Mouse (Mus musculus) neural tube, embryonic 12.5 days (tissue): ENCODE measurements around the gene Lrp6. TPM values are rescaled to one million over a fixed set of nuclear protein-coding genes. Genes with fewer than 3 reads are reported as not detected.

Experiments
- ATAC-seq: fragments of 200-750 bp; cut with Nextera tagmentation; 2 replicates; pipeline ENCODE4 v1.8.0; 2017; ENCODE audit warnings: low read depth, mild to moderate bottlenecking, moderate TSS enrichment, moderate library complexity; ENCODE audit not compliant: low FRiP score
- H3K27ac ChIP-seq: fragments of 300-500 bp; sonication (generic); 2 replicates; pipeline ENCODE4 v1.5.1; 2016
- H3K27me3 ChIP-seq: fragments of 300-500 bp; sonication (generic); replicated peaks from 2 replicates; pipeline ENCODE4 v1.6.1; 2016; ENCODE audit warnings: mild to moderate bottlenecking
- H3K36me3 ChIP-seq: fragments of 300-500 bp; sonication (generic); 2 replicates; pipeline ENCODE4 v1.6.1; 2016; ENCODE audit warnings: mild to moderate bottlenecking
- H3K4me1 ChIP-seq: fragments of 300-500 bp; sonication (generic); 2 replicates; pipeline ENCODE4 v1.6.1; 2016
- H3K4me2 ChIP-seq: fragments of 300-500 bp; sonication (generic); replicated peaks from 2 replicates; pipeline ENCODE4 v1.6.1; 2016; ENCODE audit warnings: mild to moderate bottlenecking
- H3K4me3 ChIP-seq: fragments of 300-500 bp; sonication (generic); 2 replicates; pipeline ENCODE4 v1.5.1; 2016
- H3K9ac ChIP-seq: fragments of 300-500 bp; sonication (generic); 2 replicates; pipeline ENCODE4 v1.6.1; 2016; ENCODE audit warnings: mild to moderate bottlenecking
- H3K9me3 ChIP-seq: fragments of 300-500 bp; sonication (generic); 2 replicates; pipeline ENCODE4 v1.6.1; 2016; ENCODE audit warnings: mild to moderate bottlenecking
- WGBS: fragments of 180-500 bp; shearing (Covaris S2); methylation state at CpG from one replicate; pipeline ENCODE4 v1.1.7; 2016; 5-methylcytosine and 5-hydroxymethylcytosine counted together
- polyA plus RNA-seq: library from polyadenylated mRNA; unstranded; fragments of >200 nt; fragmentation: Nextera tagmentation; extraction: Ambion mirVana; gene quantifications from 2 replicates; pipeline ENCODE4 v1.2.1, GENCODE M21; 2016

Gene Lrp6
- polyA plus RNA-seq, 1 experiment from 2014 or later = 29.0 TPM

DNA sequence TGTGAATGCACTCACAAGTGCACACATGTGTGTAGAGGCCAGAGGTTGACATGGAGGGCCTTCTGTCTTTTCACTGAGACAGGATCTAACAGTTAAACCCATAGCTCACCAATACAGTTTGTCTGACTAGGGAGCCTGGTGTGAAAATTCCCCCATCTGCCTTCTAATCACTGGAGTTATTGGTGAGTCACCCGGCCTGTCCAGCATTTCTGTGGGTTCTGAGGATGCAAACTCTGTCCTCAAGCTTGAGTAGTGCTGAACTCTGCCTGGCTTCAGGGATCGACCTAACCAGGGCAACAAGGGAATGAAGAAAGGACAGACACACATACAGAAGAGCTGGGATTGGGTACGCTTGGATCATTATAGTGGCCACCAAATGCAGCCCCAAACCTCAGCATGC, 125.0 kb downstream of the Lrp6 start:
- Histone ChIP-seq H3K4me2 (no peak overlapping the region), H3K9me3 (no peaks in the 10 kb centered on the region), H3K4me1 (peaks cover 11% of the 10 kb centered on the region; the same call in 1 of the 2 replicates), H3K27me3 (no peaks in the 10 kb centered on the region), H3K4me3 (no peak overlapping the region), H3K9ac (no peak overlapping the region), H3K27ac (no peak overlapping the region), H3K36me3 (peaks cover 12% of the 10 kb centered on the region)
- WGBS = 92% methylated on average over 3 of the region's 3 CpGs
- no peak for ATAC-seq

DNA sequence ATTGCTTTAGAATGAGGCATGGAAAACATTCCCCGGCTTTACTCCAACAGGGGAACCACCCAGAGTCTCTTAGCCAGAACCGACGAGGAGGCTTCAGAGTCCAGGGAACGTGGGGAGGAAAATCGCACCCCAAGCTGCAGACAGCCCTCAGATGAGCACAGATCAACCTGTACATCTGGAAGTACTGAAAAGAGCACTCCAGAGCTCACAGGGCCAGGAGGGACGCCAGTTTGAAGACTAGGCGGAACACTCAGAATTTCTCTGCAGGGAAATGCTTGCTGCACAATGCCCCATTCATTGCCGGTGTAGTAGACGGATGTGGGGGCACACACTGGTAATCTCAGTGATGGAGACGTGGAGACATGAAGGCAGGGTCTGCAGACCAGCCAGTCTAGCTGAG, 126.7 kb downstream of the Lrp6 start:
- Histone ChIP-seq H3K27me3 (no peaks in the 10 kb centered on the region), H3K9me3 (no peaks in the 10 kb centered on the region), H3K4me3 (no peak overlapping the region), H3K4me2 (peak overlapping the region; percentile 55), H3K27ac (no peak overlapping the region; the same call in 1 of the 2 replicates), H3K4me1 (peaks cover 11% of the 10 kb centered on the region; the same call in 1 of the 2 replicates), H3K9ac (0 out of 2 replicates have a peak overlapping the region, but pooled peaks have one; percentile 48), H3K36me3 (peaks cover 3% of the 10 kb centered on the region)
- WGBS = 41% methylated on average over 10 of the region's 10 CpGs
- ATAC-seq = no peak

DNA sequence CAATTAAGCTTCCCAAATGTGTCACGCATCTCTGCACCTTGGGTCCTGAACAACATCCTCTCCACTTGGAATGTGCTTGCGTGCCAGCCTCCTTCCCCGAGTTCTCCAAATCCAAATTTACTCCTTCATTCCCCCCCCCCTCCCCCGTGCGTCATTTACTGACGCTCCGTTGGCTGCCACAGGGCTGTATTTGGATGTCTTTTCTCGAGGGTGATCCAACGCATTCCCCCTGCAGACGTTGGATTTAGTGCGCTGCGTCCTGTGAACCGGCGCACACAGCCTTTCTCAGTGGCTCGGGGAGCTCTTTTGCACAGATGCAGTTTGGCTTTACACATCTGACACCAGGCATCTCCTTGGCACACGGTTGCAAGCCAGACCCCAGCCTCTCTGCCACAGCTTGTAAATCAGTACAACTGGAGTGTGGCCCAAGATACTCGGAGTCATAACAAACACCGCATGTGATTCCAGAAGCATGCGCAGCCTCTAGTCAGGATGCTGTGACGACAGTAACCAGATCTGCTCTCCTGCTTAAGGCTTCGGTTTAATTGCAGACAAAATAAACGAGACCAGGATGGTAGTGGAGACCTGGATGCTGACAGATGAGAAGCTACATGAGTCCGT, 127.3 kb downstream of the Lrp6 start:
- no peaks in the 10 kb centered on the region for H3K9me3 ChIP-seq
- no peaks in the 10 kb centered on the region for H3K27me3 ChIP-seq
- H3K4me1 ChIP-seq = peaks cover 11% of the 10 kb centered on the region; the same call in 1 of the 2 replicates
- no peak overlapping the region; the same call in 1 of the 2 replicates for H3K27ac ChIP-seq
- ATAC-seq = peak; percentile 67
- peak overlapping the region; percentile 48 for H3K9ac ChIP-seq
- no peaks in the 10 kb centered on the region for H3K36me3 ChIP-seq
- H3K4me3 ChIP-seq = peak overlapping the region; percentile 11; the same call in 1 of the 2 replicates
- 23% methylated on average over 23 of the region's 23 CpGs for WGBS
- peak overlapping the region; percentile 55 for H3K4me2 ChIP-seq

DNA sequence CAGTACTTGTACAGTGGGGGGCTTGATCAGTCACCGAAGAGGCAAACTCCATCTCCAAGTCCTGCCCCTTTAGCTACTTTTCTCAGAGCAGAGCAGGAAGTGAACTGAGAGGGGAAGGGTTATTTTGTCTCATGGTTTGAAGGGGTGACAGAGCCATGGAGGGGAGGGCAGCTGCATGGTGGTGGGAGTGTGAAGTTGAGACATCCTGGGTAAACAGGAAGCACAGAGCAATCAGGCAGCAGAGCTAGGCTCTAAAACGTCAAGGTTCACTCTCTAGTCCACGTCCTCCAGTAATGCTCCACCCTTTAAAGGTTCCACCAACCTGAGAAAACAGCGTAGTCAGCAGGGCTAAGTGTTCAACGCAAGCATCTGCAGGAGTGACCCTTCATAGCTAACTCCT, 129.8 kb downstream of the Lrp6 start:
- Histone ChIP-seq H3K9me3 (no peaks in the 10 kb centered on the region), H3K27ac (no peak overlapping the region), H3K36me3 (no peaks in the 10 kb centered on the region), H3K4me1 (peaks cover 11% of the 10 kb centered on the region; the same call in 1 of the 2 replicates), H3K4me3 (no peak overlapping the region), H3K9ac (no peak overlapping the region), H3K27me3 (no peaks in the 10 kb centered on the region), H3K4me2 (no peak overlapping the region)
- 78% methylated on average over 5 of the region's 5 CpGs for WGBS
- no peak for ATAC-seq

DNA sequence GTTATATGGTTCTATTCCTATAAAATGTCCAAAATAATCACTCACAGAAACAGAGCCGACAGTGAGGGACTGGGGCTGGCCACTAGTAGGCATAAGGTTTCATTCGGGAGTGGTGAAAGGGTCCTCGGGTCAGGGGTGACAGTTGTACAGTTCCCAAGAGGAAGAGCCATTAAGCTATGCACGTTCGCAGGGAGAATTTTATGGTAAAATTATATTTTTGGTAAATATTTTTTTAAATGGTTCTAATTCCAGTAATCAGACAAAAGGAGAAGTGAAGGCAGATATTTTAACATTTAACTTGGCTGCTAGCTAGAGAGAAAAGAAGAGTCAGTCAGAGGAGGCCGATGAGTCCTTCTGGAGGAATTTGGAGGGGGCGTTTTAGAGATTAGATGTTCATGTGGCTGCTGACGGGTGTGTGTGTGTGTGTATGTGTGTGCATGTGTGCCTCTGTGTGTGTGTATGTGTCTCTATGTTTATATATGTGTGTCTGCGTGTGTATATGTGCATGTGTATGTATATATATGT, 131.8 kb downstream of the Lrp6 start:
- 76% methylated on average over 9 of the region's 9 CpGs for WGBS
- H3K4me2 ChIP-seq = no peak overlapping the region
- no peaks in the 10 kb centered on the region for H3K27me3 ChIP-seq
- no peaks in the 10 kb centered on the region for H3K9me3 ChIP-seq
- no peak overlapping the region for H3K9ac ChIP-seq
- H3K36me3 ChIP-seq = no peaks in the 10 kb centered on the region
- peaks cover 8% of the 10 kb centered on the region; the same call in 1 of the 2 replicates for H3K4me1 ChIP-seq
- H3K4me3 ChIP-seq = no peak overlapping the region
- no peak overlapping the region for H3K27ac ChIP-seq
- no peak for ATAC-seq

DNA sequence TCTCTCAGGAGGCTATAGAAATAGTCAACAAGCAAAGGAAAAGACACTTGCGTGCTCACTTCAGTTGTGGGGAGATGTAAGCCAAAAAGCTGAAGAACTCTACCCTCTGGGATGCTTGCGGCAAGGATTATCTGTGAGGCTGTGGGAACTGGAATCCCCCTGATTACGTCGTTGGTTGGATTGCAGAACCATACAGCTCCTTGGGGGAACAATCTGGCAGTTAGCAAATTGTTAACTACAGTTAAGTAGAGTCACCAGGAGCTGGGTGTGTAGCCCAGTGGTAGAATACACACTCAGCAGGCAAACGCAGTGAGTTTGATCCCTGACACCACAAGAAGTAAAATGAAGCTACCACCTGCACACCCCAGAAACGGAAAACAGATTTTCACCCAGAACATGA, 132.7 kb downstream of the Lrp6 start:
- no peak overlapping the region for H3K4me2 ChIP-seq
- H3K9ac ChIP-seq = no peak overlapping the region
- H3K27me3 ChIP-seq = no peaks in the 10 kb centered on the region
- no peaks in the 10 kb centered on the region for H3K36me3 ChIP-seq
- H3K4me1 ChIP-seq = no peaks in the 10 kb centered on the region
- WGBS = 76% methylated on average over 6 of the region's 6 CpGs
- H3K4me3 ChIP-seq = no peak overlapping the region
- no peak overlapping the region for H3K27ac ChIP-seq
- no peak for ATAC-seq
- H3K9me3 ChIP-seq = no peaks in the 10 kb centered on the region

DNA sequence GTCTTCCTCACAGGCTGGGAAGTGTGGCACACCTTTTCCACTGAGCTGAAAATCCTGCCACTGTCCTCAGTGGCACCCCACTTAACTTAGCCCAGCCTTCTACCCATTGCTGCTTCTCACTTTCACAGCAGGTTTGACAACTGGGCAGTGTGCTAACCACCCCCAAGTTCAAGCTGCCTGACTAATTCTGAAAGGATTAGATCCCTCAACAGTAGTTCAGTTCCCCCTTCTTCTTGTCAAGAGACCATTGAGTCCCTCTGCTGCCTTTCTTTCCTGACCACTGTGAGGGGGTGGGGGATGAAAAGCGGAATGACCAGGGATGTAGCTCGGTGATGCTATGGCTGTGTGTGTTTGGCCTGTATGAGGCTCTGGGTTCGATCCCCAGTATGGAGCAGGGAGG, 133.5 kb downstream of the Lrp6 start:
- no peak overlapping the region for H3K27ac ChIP-seq

DNA sequence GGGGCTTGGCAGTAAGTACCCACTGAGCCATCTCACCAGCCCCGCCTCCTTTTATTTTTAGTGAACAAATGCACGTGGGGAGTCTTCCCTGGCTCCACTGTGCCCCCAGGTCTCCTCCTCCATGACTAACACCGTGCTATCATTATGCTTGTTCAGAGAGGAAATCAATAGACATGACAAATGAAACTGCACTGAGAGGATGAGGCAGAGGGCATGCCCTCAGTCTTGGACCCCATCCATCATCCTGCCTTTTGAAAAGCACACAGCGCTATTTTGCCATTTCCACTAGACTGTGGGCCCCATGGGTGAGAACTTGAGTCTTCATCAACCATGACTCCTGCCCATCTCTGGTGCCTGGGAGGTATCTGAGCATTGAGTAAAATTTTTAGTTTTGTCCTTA, 135.2 kb downstream of the Lrp6 start:
- ATAC-seq = no peak
- no peak overlapping the region for H3K4me3 ChIP-seq
- H3K4me1 ChIP-seq = no peaks in the 10 kb centered on the region
- no peak overlapping the region for H3K4me2 ChIP-seq
- no peaks in the 10 kb centered on the region for H3K9me3 ChIP-seq
- H3K9ac ChIP-seq = no peak overlapping the region
- H3K27me3 ChIP-seq = no peaks in the 10 kb centered on the region
- no peak overlapping the region for H3K27ac ChIP-seq
- no peaks in the 10 kb centered on the region for H3K36me3 ChIP-seq
- WGBS = 37% methylated on average over 4 of the region's 4 CpGs

More for the DNA sequence above, 133.5 kb downstream of the Lrp6 start:
- no peaks in the 10 kb centered on the region for H3K27me3 ChIP-seq
- no peak for ATAC-seq
- H3K36me3 ChIP-seq = no peaks in the 10 kb centered on the region
- H3K9ac ChIP-seq = no peak overlapping the region
- no peak overlapping the region for H3K4me2 ChIP-seq
- no peak overlapping the region for H3K4me3 ChIP-seq
- no peaks in the 10 kb centered on the region for H3K9me3 ChIP-seq
- H3K4me1 ChIP-seq = no peaks in the 10 kb centered on the region
- 89% methylated on average over 3 of the region's 3 CpGs for WGBS

DNA sequence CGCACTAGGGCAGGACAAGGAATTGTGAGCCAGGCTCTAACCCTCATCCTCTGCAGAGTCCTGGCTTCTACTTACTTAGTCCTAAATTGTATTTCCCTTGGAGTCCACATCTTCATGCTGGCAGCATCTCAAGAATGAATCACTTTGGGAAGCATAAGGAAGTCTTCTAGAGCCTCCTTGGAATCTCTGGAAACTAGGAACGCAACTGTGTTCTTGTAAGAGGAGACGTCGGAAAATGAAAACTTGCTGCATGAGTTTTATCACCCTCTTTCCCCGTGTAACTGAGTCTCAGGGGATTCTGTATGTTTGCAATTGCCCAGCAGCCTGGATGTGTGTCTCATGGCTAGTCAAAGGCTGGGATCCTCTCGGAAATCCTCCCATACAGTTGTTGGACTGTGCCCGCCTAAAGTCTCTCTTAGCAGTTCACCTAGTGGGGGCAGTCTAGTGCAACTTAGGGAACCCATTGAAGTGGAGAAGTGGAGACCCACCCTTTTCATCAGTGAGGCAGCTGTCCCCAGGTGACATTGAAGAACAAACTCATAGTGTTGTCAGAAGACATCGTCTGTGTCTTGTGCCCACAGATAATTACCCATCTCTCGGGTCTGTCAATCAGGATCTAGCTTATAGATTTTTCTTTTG, 136.5 kb downstream of the Lrp6 start:
- WGBS = 84% methylated on average over 9 of the region's 9 CpGs
- H3K27ac ChIP-seq = no peak overlapping the region
- no peak overlapping the region for H3K4me2 ChIP-seq
- H3K4me1 ChIP-seq = no peaks in the 10 kb centered on the region
- no peaks in the 10 kb centered on the region for H3K9me3 ChIP-seq
- H3K4me3 ChIP-seq = no peak overlapping the region
- ATAC-seq = no peak
- H3K27me3 ChIP-seq = no peaks in the 10 kb centered on the region
- no peaks in the 10 kb centered on the region for H3K36me3 ChIP-seq
- H3K9ac ChIP-seq = no peak overlapping the region

DNA sequence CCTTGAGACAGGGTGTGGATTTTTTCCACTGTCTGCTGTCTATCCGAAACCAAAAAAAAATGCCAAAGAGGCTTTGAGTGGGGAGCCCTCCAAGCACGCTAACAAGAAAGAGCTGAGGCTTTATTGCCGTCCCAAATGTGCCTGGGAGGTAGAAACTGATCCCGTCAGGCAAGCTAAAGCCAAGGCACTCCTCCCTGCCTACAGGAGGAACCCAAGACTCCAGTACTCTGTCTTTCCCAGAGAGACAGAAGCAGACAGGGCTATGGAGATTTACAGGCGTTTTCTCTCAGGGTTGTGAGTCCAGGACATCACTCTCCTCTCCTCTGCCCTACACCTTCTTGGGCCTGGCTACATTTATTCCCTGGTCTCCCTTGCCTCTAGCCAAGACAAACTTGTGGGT, 138.3 kb downstream of the Lrp6 start:
- no peaks in the 10 kb centered on the region for H3K9me3 ChIP-seq
- H3K36me3 ChIP-seq = no peaks in the 10 kb centered on the region
- no peak overlapping the region for H3K4me2 ChIP-seq
- H3K4me3 ChIP-seq = no peak overlapping the region
- no peaks in the 10 kb centered on the region for H3K27me3 ChIP-seq
- no peak for ATAC-seq
- 62% methylated on average over 5 of the region's 5 CpGs for WGBS
- no peak overlapping the region for H3K9ac ChIP-seq
- no peaks in the 10 kb centered on the region for H3K4me1 ChIP-seq
- no peak overlapping the region for H3K27ac ChIP-seq

DNA sequence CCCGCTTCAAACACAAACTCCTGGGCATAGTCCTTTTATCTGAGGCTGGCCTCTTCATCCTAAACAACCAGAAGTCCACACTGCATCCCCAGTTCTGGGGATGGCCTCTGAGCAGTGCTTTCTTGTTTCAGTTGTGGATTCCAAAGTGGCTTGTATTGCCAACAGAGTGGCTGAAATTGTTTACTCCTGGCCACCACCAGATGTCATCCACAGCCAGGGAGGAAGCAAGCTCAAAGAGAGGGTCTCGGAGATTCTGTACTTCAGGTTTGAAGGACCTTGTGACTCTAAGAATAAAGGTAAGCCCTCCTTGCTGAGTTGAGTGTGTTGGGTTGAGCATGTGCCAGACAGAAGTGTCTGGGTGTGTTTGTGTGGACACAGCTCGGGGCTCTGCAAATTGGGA, 139.6 kb downstream of the Lrp6 start:
- no peaks in the 10 kb centered on the region for H3K27me3 ChIP-seq
- no peak overlapping the region for H3K27ac ChIP-seq
- H3K4me1 ChIP-seq = no peaks in the 10 kb centered on the region
- no peaks in the 10 kb centered on the region for H3K9me3 ChIP-seq
- H3K9ac ChIP-seq = no peak overlapping the region
- no peak overlapping the region for H3K4me3 ChIP-seq
- H3K4me2 ChIP-seq = no peak overlapping the region
- no peaks in the 10 kb centered on the region for H3K36me3 ChIP-seq
- 86% methylated on average over 3 of the region's 3 CpGs for WGBS
- no peak for ATAC-seq

DNA sequence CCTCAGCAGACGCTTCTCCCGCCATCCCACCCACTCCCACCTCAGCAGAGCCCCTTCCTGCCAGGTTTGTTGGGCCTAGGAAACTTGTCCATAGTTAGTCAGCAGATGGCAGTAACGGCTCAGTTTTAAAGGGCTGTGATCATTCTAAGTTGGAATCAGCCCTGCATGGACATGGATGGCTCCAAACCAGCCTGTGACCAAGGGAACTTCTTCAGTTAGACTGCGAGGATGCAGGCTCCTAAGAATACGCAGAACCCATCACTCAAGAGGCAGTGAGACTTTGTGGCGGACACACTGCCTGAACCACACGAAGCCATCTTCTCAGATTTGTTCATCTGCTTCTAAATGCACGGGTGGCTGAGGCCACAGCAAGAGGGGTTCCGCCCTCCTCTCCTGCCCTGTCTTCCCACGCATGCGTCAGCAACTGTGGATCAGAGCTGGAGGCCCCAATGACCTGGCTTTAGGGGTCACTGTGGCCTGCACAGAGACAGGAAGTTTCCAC, 141.5 kb downstream of the Lrp6 start:
- Histone ChIP-seq H3K36me3 (no peaks in the 10 kb centered on the region), H3K4me2 (no peak overlapping the region), H3K4me3 (no peak overlapping the region), H3K9ac (no peak overlapping the region), H3K9me3 (no peaks in the 10 kb centered on the region), H3K4me1 (no peaks in the 10 kb centered on the region), H3K27me3 (no peaks in the 10 kb centered on the region), H3K27ac (no peak overlapping the region)
- peak; percentile 53 for ATAC-seq
- WGBS = 39% methylated on average over 11 of the region's 11 CpGs
